Mouse (Mus musculus): ENCODE data around the gene Dnm1l.
"Not testable (repeated sequence)": the region's sequence is repeated elsewhere in the genome, so short reads cannot be mapped to it uniquely, and the experiment has no call there.

Dnm1l gene

DNA sequence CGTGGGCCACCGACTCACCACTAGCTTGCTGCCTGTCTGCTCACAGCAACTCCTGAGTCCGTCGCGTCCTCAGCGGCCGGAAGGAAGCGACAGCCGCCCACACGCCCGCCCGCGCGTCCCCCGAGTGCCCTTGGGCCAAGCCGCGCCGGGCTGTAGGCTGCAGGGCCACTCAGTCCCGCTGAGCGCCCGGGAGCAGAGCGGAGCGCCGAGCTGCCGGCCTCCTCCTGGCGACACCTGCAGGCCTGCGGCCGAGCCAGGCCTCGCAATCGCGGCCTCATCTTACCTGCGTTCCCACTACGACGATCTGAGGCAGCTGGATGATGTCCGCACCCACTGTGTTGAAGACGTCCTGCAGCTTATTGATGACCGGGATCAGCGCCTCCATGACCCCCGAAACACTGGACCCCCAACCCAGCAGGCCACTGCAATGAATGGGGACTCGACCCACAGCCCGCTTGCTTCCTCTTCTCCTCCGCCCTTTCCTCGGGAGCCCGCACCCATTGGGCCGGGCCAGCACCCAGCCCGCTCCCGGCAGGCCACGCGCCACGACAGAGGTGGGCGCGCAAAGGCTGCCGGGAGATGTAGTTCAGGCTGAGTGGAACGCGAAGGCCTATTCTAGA, at the start of gene Dnm1l:
Gene Dnm1l, minus strand, starts transcription at position 479 of the 620 bp plus-strand sequence.
- DNase-seq: peak; percentile 94

DNA sequence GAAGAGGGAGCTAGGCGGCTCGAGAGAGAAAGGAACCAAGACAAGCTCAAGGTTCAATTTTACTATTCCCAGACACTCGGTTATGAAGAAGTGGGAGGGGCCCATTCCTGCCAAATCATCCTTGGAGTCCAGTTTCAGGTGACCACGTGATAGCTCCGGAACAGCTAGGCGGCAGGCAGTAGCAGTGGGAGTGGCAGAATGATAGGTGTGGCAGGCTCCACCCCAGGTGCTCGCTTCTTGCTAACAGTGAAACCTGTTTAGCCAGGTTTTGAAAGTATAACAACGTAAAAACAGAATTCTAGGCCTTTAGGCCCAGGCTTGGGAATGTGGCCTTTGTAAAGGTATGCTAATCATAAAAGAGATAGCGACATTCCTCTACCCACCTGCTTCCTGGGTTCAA, 8.5 kb upstream of the Dnm1l start:
- not testable (repeated sequence) for DNase-seq

DNA sequence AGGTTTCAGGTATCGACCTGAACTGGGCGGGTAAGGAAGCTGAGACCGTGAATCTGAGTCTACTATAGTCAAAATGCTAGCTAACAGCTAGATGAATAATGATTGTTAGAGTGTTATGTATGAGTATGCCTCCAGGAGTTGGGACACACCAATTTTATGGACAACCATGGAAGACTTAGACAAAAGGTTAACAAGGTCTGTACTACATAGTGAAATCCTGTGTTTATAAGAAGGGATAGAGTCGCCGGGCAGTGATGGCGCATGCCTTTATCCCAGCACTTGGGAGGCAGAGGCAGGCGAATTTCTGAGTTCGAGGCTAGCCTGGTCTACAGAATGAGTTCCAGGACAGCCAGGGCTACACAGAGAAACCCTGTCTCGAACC, 333 bp upstream of the Dnm1l start:
- not testable (repeated sequence) for DNase-seq

DNA sequence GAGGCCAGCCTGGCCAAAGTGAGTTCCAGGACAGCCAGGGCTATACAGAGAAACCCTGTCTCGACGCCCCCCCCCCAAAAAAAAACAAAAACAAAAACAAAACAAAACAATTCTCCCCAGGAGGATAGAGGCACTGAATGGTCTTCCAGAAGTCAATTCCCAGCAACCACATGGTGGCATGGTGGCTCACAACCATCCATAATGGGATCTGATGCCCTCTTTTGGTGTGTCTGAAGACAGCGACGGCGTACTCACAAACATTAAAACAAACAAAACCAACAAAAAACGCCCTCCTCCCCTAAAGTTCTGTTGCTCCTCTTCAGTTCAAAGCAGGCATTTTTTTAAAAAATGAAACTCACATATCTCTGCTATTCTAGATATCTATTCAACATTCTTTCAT, 851 bp downstream of the Dnm1l start:
- DNase-seq: peak; percentile 7

DNA sequence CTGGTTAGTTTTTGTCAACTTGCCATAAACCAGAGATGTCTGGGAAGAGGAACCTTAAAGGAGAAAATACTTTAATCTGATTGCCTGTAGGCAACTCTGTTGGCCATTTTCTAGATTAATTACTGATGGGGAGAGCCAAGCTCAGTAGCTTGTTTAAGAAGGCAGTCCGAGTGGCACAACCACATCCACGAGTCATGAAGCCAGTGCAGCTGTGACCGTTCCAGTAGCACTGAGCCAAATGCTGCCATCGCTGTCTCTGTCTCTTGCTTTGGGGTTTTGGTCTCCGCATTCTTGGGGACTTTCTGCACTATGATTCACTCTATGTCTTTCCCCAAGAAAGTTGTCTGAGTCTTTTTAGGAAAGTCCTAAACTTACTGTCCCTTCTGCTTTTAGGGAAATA, 12.3 kb downstream of the Dnm1l start:
- DNase-seq: no peak

DNA sequence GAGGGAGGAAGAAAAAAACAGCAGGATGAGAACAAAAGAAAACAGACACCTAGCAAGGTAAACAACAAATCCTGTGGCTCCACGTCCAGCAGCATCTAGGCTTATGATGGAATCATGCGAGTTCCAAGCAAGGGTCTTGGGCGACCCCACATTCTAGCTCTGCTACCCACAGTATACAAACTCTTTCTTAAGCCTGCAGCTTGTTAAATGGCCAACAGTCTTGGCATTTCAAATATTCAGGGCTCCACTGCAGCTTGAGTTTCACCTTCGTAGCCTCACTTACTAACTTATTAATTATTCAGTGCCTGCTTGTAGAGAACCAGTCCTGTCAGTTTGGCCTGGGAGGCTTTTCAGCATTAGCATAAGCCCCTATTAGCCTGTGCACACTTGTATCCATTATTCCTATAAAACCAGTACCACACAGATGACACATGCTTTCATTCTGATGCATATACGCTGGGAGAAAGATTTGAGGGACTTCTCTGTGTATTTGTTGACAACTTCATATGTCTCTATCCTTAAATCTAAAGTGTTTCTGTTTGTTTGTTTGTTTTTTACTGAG, 32.9 kb downstream of the Dnm1l start:
- DNase-seq: no peak

DNA sequence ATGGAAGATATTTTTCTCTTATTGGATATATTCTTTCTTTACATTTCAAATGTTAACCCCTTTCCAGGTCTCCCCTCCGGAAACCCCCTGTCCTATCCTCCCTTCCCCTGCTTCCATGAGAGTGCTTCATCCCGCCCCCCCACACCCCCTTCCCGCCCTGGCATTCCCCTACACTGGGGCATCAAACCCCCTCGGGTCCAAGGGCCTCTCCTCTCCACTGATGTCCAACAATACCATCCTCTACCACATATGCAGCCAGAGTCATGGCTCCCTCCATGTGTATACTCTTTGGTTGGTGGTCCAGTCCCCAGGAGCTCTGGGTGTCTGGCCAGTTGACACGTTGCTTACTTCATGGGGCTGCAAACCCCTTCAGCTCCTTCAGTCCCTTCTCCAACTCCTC, 47.4 kb downstream of the Dnm1l start:
- no peak for DNase-seq

DNA sequence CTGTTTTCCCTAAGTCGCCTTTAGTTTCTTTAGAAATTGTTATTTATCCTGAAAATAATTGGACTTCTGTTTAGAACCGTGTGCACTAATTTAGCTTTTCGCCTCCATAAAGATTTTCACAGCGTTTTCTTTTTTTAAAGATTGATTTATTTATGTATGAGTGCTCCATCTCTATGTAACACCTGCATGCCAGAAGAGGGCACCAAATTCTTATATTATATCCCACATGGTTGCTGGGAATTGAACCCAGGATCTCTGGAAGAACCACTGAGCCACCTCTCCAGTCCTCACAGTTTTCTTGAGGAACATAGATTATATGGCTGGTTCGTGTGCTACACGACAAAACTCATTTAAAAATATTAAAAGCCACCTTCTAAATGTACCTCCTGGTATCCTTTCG, 54.9 kb downstream of the Dnm1l start:
- DNase-seq: no peak

DNA sequence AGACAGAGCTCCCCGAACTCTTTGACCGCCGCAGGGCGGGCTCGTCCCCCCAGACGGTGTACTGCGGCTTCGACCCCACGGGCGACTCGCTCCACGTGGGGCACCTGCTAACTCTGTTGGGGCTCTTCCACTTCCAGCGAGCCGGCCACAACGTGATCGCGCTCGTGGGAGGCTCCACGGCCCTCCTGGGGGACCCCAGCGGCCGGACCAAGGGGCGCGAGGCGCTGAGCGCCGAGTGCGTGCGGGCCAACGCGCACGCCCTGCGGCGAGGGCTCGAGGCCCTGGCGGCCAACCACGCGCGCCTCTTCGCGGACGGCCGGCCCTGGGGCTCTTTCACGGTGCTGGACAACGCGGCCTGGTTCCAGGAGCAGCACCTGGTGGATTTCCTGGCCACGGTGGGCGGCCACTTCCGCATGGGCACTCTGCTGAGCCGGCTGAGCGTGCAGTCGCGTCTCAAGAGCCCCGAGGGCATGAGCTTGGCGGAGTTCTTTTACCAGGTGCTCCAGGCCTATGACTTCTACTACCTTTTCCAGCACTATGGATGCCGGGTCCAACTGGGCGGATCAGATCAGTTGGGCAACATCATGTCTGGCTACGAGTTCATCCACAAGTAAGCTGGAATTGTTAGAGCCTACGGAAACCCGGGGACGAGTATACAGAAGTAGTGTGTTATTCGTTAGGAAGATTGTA, 55.5 kb downstream of the Dnm1l start:
- peak; percentile 48 for DNase-seq

DNA sequence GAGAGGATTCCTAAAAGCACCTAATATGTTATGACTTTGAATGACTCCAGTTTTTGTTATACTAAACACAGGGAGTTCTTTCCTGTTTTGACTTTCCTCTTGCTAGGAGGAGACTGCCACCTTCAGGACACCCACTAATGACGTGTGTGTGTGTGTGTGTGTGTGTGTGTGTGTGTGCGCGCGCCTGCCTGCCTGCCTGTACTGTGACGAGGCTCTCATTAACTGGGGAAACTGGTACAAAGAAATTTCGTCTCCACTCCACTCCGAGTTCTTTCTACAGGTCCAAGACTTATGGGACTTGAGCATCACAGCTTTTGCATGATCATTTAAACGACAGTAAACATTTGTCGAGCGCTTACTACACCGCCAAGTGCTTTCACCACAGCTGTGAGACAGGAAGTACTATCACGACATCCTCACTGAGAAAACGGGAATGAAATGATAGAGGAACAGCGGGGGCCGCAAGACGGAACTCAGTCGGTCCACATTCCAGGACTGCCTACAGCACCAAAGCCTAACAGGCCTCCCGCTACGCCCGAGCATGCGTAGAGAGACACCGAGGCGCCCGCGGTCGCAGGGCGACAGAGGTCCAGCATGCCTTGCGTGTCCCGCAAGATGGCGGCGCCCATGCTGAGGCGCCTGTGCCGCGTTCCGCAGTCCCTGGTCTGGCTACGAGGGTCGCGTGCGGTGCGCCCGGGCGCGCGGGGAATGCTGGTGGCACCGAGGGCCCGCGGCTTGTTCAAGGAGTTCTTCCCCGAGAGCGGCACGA, 56.2 kb downstream of the Dnm1l start, which contains the start of gene Yars2:
Gene Yars2, plus strand, starts transcription at position 597 of the 769 bp plus-strand sequence.
- DNase-seq: peak; percentile 91

DNA sequence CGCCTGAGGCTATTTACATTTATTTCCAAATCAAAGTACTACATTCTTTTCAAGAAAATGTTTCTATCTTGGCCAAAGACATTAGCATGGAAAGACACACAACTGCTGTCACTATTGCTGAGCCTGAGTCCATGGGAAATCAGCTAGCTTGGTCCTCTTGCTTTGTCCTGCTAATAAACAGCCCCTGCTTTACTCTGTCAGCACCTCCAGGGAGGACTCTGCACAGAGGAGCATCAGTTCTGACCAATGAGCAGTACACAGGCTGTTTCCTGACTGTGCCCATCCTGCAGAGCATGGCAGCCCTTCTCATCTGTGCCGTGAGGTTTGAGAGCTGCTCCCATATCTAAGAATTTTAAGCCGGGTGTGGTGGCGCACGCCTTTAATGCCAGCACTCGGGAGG, 85.0 kb downstream of the Dnm1l start:
- no peak for DNase-seq

DNA sequence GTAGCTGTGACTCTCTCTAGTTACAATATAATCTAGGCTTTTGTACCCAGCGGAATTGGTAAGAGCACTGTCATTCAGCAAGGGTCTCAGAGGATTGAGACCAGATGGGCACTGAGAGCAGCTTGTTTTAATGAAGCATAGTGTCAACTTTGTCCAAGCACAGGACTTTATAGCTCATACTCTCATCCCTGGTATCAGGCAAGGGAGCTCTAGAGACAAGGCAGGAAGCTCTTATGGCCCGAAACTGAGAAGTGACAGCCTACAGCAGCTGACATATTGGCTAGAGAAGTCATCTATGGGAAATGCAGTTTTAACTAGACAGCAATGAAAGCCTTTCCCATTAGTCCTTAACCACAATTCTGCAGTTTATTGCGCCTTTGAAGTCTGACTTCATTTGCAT, 85.8 kb downstream of the Dnm1l start:
- no peak for DNase-seq

DNA sequence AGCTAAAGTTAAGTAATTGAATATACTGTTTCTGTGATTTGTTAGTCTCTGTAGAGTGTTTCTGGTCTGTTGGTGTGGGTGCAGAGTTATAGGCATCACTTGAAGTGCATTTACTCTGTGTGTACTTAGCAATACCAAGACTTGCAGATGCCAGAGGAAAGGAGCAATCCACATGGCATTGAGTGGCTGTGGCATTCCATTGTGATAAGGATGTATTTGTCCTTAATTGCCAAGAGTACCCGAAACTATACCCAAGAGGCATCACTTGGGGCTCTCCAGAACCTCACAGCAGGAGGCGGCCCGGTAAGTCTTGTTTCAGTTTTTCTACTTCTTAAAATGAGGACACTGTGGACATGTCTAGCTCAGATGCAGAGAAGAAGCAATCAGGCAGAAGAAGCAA, 96.3 kb downstream of the Dnm1l start:
- no peak for DNase-seq

Data from thymus, postnatal 14 days (tissue).